Mouse (Mus musculus) MEL (cell line): ENCODE measurements around the gene Fam189b. TPM values are rescaled to one million over a fixed set of nuclear protein-coding genes. Genes with fewer than 3 reads are reported as not detected.
"Not testable (repeated sequence)": the region's sequence is repeated elsewhere in the genome, so short reads cannot be mapped to it uniquely, and the experiment has no call there.

ENCODE experiments used
- DNase-seq: peaks from one replicate; pipeline ENCODE4 v3.0.0; 2011; ENCODE audit warnings: low read depth, low spot score
- H3K27ac ChIP-seq: 2 replicates; pipeline ENCODE4 v1.5.1; 2012; ENCODE audit warnings: low read depth, mild to moderate bottlenecking, control low read depth, low read length, moderate library complexity; ENCODE audit not compliant: control insufficient read depth
- H3K27me3 ChIP-seq, 2 experiments: fragments of 150-350 bp in 1 of 2; sonication (generic) in 1 of 2; 2 replicates each; pipeline ENCODE4 v1.6.1; 2012; ENCODE audit warnings: low read length in 2 of 2, mild to moderate bottlenecking in 2 of 2, improper control_type of control experiment in 1 of 2, moderate library complexity in 1 of 2; ENCODE audit not compliant: insufficient read depth in 2 of 2, control insufficient read depth in 1 of 2
- H3K36me3 ChIP-seq, 2 experiments: 2 replicates each; pipeline ENCODE4 v1.6.1; 2012 to 2014; ENCODE audit warnings: low read length in 2 of 2, improper control_type of control experiment in 1 of 2, inconsistent platforms in 1 of 2, mild to moderate bottlenecking in 1 of 2; ENCODE audit not compliant: insufficient read depth in 2 of 2, control insufficient read depth in 1 of 2
- H3K4me1 ChIP-seq, 2 experiments: fragments of 150-350 bp in 1 of 2; sonication (generic) in 1 of 2; 2 replicates each; pipeline ENCODE4 v1.6.1; 2012; ENCODE audit warnings: low read length in 2 of 2, improper control_type of control experiment in 1 of 2, mild to moderate bottlenecking in 1 of 2; ENCODE audit not compliant: insufficient read depth in 2 of 2, control insufficient read depth in 1 of 2
- H3K4me3 ChIP-seq, 2 experiments: fragments of 150-350 bp in 1 of 2; sonication (generic) in 1 of 2; 2 replicates each; pipeline ENCODE4 v1.5.1; 2012; ENCODE audit warnings: low read depth in 2 of 2, low read length in 2 of 2, mild to moderate bottlenecking in 2 of 2, moderate library complexity in 2 of 2, control low read depth in 1 of 2, improper control_type of control experiment in 1 of 2; ENCODE audit not compliant: control insufficient read depth in 1 of 2, insufficient read depth in 1 of 2
- H3K79me2 ChIP-seq: 2 replicates; pipeline ENCODE4 v1.6.1; 2012; ENCODE audit warnings: mild to moderate bottlenecking, low read length, moderate library complexity; ENCODE audit not compliant: control insufficient read depth, poor library complexity, insufficient read depth
- H3K9ac ChIP-seq: 2 replicates; pipeline ENCODE4 v1.6.1; 2012; ENCODE audit warnings: low read depth, mild to moderate bottlenecking, control low read depth, low read length, moderate library complexity; ENCODE audit not compliant: control insufficient read depth, poor library complexity, severe bottlenecking
- H3K9me3 ChIP-seq: fragments of 150-350 bp; sonication (generic); replicated peaks from 2 replicates; pipeline ENCODE4 v1.6.1; 2012; ENCODE audit warnings: mild to moderate bottlenecking, low read length, improper control_type of control experiment, moderate library complexity; ENCODE audit not compliant: insufficient read depth
- BHLHE40 ChIP-seq: IDR thresholded peaks from 2 replicates; pipeline ENCODE4 v1.6.1; 2012; ENCODE audit warnings: low read depth, mild to moderate bottlenecking, inconsistent platforms, low read length, improper control_type of control experiment, borderline replicate concordance
- CHD2 ChIP-seq: IDR thresholded peaks from 2 replicates; pipeline ENCODE4 v1.6.1; 2011; ENCODE audit warnings: low read length, improper control_type of control experiment
- CTCF ChIP-seq, 3 experiments: IDR thresholded peaks in 2 of 3; conservative IDR thresholded peaks in 1 of 3; 2 replicates each; pipeline ENCODE4 v1.5.1; 2011 to 2012; ENCODE audit warnings: low read length in 3 of 3, low read depth in 2 of 3, mild to moderate bottlenecking in 2 of 3, improper control_type of control experiment in 1 of 3, inconsistent platforms in 1 of 3, mixed read lengths in 1 of 3, moderate library complexity in 1 of 3; ENCODE audit not compliant: control insufficient read depth in 1 of 3, insufficient read depth in 1 of 3, poor library complexity in 1 of 3, severe bottlenecking in 1 of 3
- EP300 ChIP-seq, 2 experiments: IDR thresholded peaks; 2 replicates each; pipeline ENCODE4 v1.6.1; 2011; ENCODE audit warnings: improper control_type of control experiment in 2 of 2, low read length in 2 of 2, low read depth in 1 of 2, mild to moderate bottlenecking in 1 of 2
- GABPA ChIP-seq: IDR thresholded peaks from 2 replicates; pipeline ENCODE4 v1.6.1; 2012; ENCODE audit warnings: low read depth, mild to moderate bottlenecking, inconsistent platforms, low read length, improper control_type of control experiment, moderate library complexity
- GATA1 ChIP-seq: IDR thresholded peaks from 2 replicates; pipeline ENCODE4 v1.6.1; 2011; ENCODE audit warnings: low read depth, low read length, improper control_type of control experiment
- JUND ChIP-seq: IDR thresholded peaks from 2 replicates; pipeline ENCODE4 v1.6.1; 2011; ENCODE audit warnings: low read depth, mild to moderate bottlenecking, improper control_type of control experiment, low read length
- KAT2A ChIP-seq: conservative IDR thresholded peaks from 2 replicates; pipeline ENCODE4 v1.6.1; 2012; ENCODE audit warnings: low read depth, low read length, improper control_type of control experiment, inconsistent platforms
- MAX ChIP-seq: IDR thresholded peaks from 2 replicates; pipeline ENCODE4 v1.6.1; 2011; ENCODE audit warnings: low read length, improper control_type of control experiment
- MAZ ChIP-seq: IDR thresholded peaks from 2 replicates; pipeline ENCODE4 v1.6.1; 2012; ENCODE audit warnings: low read depth, mild to moderate bottlenecking, inconsistent platforms, low read length, improper control_type of control experiment
- MXI1 ChIP-seq: IDR thresholded peaks from 2 replicates; pipeline ENCODE4 v1.6.1; 2011; ENCODE audit warnings: mild to moderate bottlenecking, low read depth, low read length, improper control_type of control experiment
- NRF1 ChIP-seq: IDR thresholded peaks from 2 replicates; pipeline ENCODE4 v1.6.1; 2014; ENCODE audit warnings: low read depth, mild to moderate bottlenecking, inconsistent platforms, low read length, improper control_type of control experiment, moderate library complexity; ENCODE audit not compliant: poor library complexity, insufficient read depth, severe bottlenecking
- POLR2AphosphoS5 ChIP-seq: IDR thresholded peaks from 2 replicates; pipeline ENCODE4 v1.6.1; 2012; ENCODE audit warnings: low read depth, borderline replicate concordance, mild to moderate bottlenecking, inconsistent platforms, low read length, moderate library complexity, mixed read lengths
- RCOR1 ChIP-seq: IDR thresholded peaks from 2 replicates; pipeline ENCODE4 v1.6.1; 2012; ENCODE audit warnings: low read depth, mild to moderate bottlenecking, inconsistent platforms, low read length, improper control_type of control experiment
- TAL1 ChIP-seq: IDR thresholded peaks from 2 replicates; pipeline ENCODE4 v1.6.1; 2012; ENCODE audit warnings: mild to moderate bottlenecking, inconsistent platforms, low read length, moderate library complexity, mixed read lengths
- UBTF ChIP-seq: IDR thresholded peaks from 2 replicates; pipeline ENCODE4 v1.6.1; 2012; ENCODE audit warnings: low read depth, mild to moderate bottlenecking, inconsistent platforms, low read length, improper control_type of control experiment, moderate library complexity, borderline replicate concordance; ENCODE audit not compliant: insufficient read depth
- USF1 ChIP-seq: IDR thresholded peaks from 2 replicates; pipeline ENCODE4 v1.6.1; 2014; ENCODE audit warnings: low read depth, mild to moderate bottlenecking, inconsistent platforms, low read length, improper control_type of control experiment, moderate library complexity
- ZC3H11A ChIP-seq: IDR thresholded peaks from 2 replicates; pipeline ENCODE4 v1.6.1; 2012; ENCODE audit warnings: low read depth, mild to moderate bottlenecking, inconsistent platforms, low read length, improper control_type of control experiment
- ZKSCAN1 ChIP-seq: IDR thresholded peaks from 2 replicates; pipeline ENCODE4 v1.6.1; 2012; ENCODE audit warnings: low read depth, mild to moderate bottlenecking, inconsistent platforms, low read length, improper control_type of control experiment, moderate library complexity
- ZMIZ1 ChIP-seq: IDR thresholded peaks from 2 replicates; pipeline ENCODE4 v1.6.1; 2012; ENCODE audit warnings: low read depth, mild to moderate bottlenecking, inconsistent platforms, low read length, improper control_type of control experiment, moderate library complexity
- ZNF384 ChIP-seq: IDR thresholded peaks from 2 replicates; pipeline ENCODE4 v1.6.1; 2012; ENCODE audit warnings: low read depth, mild to moderate bottlenecking, inconsistent platforms, low read length, improper control_type of control experiment
- polyA plus RNA-seq, 2 experiments: library from polyadenylated mRNA; stranded (reverse) in 1 of 2; unstranded in 1 of 2; fragments of >175 nt in 1 of 2; fragments of >200 nt in 1 of 2; gene quantifications; 2 replicates each; pipeline versions ENCODE4 v1.2.1 to v1.2.4; 2012; ENCODE audit warnings: low replicate concordance in 2 of 2, low read depth in 1 of 2; ENCODE audit not compliant: insufficient read length in 2 of 2, insufficient read depth in 1 of 2, missing spikeins in 1 of 2
- total RNA-seq: library from RNA; depleted of rRNA; stranded (reverse); fragments of 300-350 nt; gene quantifications from 2 replicates; pipeline ENCODE4 v1.2.3, GENCODE M21; 2012

Fam189b gene
- total and polyA plus RNA-seq, 3 experiments: 7.0 to 35.3 TPM; not detected in 1

DNA sequence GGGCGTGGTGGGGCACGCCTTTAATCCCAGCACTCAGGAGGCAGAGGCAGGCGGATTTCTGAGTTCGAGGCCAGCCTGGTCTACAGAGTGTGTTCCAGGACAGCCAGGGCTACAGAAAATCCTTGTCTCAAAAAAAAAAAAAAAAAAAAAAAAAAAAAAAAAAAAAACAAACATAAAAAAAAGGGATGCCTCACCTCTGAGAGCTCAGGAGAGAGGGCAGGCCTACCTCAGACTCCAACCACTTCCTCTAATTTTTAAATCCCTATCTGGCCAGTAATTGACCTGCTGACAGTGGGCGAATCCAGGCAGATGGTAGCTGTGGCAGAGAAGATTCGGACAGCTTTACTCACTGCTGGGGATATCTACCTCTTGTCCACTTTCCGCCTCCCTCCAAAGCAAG is 33.5 kb downstream of the Fam189b start:
- not testable (repeated sequence) for H3K9ac ChIP-seq, H3K9me3 ChIP-seq, H3K4me3 ChIP-seq, H3K27ac ChIP-seq, DNase-seq, H3K27me3 ChIP-seq
- H3K36me3 ChIP-seq: peaks cover 0 to 10% of the 10 kb centered on the region in 2 experiments; a peak in 2 of 4 replicates
- peak; percentile 46; the same call in 1 of the 2 replicates for TF ChIP-seq ZNF384
- peaks cover 2 to 14% of the 10 kb centered on the region in 2 experiments; a peak in 3 of 4 replicates for H3K4me1 ChIP-seq
- H3K79me2 ChIP-seq: peaks cover 10% of the 10 kb centered on the region

DNA sequence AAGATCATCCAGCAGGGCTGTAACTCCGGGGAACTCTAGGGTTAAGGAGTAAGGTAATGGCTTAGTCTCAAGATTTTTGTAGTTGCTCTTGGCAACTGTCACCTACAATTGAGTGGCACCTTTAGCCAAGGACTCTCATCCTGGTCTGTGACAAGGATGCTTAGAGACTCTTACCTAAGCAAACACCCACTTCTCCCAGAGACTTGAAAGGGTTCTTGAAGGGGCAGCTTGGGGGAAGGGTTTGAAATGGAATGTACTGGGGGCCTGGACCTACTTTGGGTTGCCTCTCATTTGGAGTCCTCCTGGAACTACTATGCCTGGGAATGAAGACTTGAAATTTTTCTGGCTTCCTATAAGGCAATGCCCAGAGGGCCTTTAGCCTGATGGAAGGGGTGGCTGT is 35.3 kb downstream of the Fam189b start:
- Histone ChIP-seq H3K36me3 (peaks cover 0 to 5% of the 10 kb centered on the region in 2 experiments; a peak in 1 of 4 replicates), H3K9me3 (no peaks in the 10 kb centered on the region), H3K4me1 (peaks cover 2 to 8% of the 10 kb centered on the region in 2 experiments; a peak in 2 of 4 replicates), H3K27ac (no peak overlapping the region), H3K79me2 (peaks cover 4% of the 10 kb centered on the region), H3K9ac (no peak overlapping the region), H3K27me3 (no peaks in the 10 kb centered on the region), H3K4me3 (no peak overlapping the region)
- no peak for DNase-seq
- TF ChIP-seq MXI1: no peak
- no peak for TF ChIP-seq USF1
- no peak for TF ChIP-seq JUND
- TF ChIP-seq UBTF: no peak
- no peak for TF ChIP-seq NRF1
- no peak for TF ChIP-seq BHLHE40
- TF ChIP-seq CTCF (IDR thresholded peaks at IDR 0.05 in 2 of 3, conservative IDR thresholded peaks at IDR 0.05 in 1 of 3; ENCODE audit: control insufficient read depth in 1 of 3, insufficient read depth in 1 of 3, low read depth in 2 of 3, low read length in 3 of 3, poor library complexity in 1 of 3, severe bottlenecking in 1 of 3): no peak
- TF ChIP-seq KAT2A: no peak
- no peak for TF ChIP-seq ZC3H11A
- no peak for TF ChIP-seq CHD2

DNA sequence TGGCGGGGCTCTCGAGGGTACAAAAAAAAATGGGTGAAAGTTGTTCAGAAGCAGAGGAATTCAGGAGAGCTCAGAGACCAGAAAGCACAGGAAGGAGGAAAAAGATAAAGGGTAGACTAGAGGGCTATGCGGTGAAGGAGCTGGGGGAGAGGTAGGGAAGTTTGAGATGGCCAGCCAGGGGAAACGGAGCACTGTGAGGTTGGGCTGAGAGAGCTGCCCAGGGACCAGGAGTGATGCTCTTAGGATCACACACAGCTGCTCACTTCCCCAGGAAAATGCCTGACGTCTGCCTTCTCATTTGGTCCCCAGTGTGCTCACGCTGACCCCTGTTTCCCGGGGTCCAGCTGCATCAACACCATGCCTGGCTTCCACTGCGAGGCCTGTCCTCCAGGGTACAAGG is 36.6 kb downstream of the Fam189b start:
- H3K9ac ChIP-seq: no peak overlapping the region
- H3K27ac ChIP-seq: no peak overlapping the region
- DNase-seq: no peak
- no peaks in the 10 kb centered on the region for H3K9me3 ChIP-seq
- H3K27me3 ChIP-seq: no peaks in the 10 kb centered on the region
- TF ChIP-seq TAL1: no peak
- no peak for TF ChIP-seq EP300 (IDR thresholded peaks at IDR 0.05; ENCODE audit: low read depth in 1 of 2, low read length in 2 of 2)
- TF ChIP-seq ZKSCAN1: no peak
- no peak for TF ChIP-seq GATA1
- no peak for TF ChIP-seq MAZ
- TF ChIP-seq MAX: no peak
- TF ChIP-seq RCOR1: no peak
- no peak for TF ChIP-seq ZNF384
- no peak for TF ChIP-seq GABPA
- TF ChIP-seq ZMIZ1: no peak
- TF ChIP-seq POLR2AphosphoS5: no peak
- peaks cover 0 to 5% of the 10 kb centered on the region in 2 experiments; a peak in 1 of 4 replicates for H3K36me3 ChIP-seq
- peaks cover 2 to 8% of the 10 kb centered on the region in 2 experiments; a peak in 2 of 4 replicates for H3K4me1 ChIP-seq
- no peak overlapping the region for H3K4me3 ChIP-seq
- no peaks in the 10 kb centered on the region for H3K79me2 ChIP-seq
